Mouse (Mus musculus) CD4-positive helper T cell, adult 2 months (primary cell): ENCODE data around the gene Fcrl5.
A peak's percentile ranks its signal among the peaks of the same experiment; 100 is the strongest.
"Not testable (repeated sequence)": the region's sequence is repeated elsewhere in the genome, so short reads cannot be mapped to it uniquely, and the experiment has no call there.

ENCODE experiments used
- DNase-seq: peaks from one replicate; pipeline ENCODE4 v3.0.0-alpha.2; 2012; ENCODE audit warnings: low read depth, missing footprints, low spot score

The Fcrl5 gene

DNA sequence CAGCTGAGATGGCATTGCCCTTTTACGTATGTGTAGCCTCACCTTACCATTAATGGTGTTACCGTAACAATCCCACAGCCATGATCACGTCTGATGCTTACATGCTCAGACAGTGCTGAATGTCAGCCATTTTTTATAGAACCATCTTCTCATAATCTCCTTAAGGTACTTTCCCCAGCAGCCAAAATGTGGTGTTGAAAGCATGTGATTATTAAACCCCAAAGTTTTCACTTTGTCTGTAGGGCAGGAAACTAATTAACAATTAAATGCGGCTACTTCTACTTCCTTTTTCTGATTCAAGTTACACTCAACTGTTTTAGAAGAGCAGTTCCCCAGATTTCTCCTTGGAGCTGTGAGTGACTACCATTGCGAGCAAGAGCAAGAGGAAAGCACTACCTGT is at the start of gene Fcrl5:
Fcrl5 (plus strand) TSS at position 295 of the 400 bp plus-strand sequence.
- DNase-seq = no peak

DNA sequence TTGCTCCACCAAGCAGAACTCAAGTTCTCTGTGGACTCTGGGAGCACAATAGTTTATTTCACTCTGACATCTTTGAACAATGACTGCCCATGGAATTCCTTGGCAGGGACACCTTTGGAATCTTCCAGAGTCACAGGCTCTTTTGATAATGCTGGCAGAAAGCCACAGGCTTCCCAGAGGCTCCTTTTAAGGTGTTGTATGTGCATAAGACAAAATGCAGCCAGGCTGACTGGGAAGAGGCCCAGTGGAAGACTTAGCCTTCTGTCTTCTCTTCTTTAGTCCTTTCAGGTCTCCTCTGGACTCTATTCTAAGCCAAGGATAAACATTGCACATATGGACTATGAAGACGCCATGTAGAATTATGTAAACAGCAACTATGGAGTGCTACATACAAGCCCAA is 44.6 kb upstream of the Fcrl5 start:
- no peak for DNase-seq

DNA sequence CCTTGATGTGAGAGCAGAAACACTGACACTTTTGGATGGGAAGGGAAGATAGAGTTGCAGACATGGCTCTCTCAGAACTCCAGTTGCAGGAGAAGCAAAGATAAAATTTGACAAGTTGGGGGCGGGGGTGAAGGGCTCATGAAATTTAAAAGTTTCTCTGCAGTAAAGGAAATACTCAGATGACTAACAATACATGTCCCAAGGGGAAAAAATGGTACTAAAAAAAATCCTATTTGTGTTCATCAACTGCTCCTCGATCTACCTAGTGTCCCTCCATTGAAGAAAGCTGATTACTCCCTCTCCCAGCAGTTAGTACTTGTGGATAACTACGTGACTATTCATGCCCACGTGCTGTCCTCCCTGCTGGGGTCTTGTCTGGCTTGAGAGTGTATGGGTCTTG is 36.8 kb upstream of the Fcrl5 start:
- no peak for DNase-seq

DNA sequence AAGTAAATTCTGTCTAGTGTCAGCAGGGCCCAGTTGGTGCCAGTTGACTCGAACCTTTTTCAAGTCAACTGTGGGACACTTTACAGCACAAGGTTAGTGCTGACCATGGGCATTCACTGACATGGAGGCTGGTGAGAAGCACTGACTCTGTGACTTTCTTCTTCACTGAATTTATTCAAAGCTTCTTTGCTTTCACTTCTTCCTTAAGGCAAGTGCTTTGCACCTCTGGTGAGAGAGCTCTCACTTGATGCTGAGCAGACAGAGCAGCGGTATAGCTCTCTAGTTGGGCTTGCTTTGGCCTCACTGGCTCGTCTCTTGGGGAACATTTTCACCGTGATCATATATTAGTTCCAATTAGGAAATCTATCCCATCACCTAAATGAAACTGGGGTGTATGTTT is 35.7 kb upstream of the Fcrl5 start:
- no peak for DNase-seq

DNA sequence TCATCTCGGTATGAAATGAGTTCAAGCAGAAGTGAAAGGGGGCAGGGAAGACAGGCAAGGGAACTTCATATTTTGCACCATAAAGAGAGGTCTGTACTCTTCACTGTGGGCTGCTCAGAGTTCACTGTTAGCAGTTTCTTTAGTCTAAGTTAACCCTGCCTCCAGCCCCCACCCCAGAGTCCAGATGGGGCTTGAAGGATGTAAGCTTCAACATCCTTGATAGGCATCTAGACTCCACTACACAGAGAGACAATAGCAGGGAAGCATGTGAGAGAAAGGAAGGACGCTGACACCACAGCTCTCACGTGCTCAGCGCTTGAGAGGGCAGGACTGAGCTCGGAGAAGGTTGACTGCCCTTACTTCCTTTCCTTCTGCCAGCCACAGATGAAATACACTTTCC is 34.3 kb upstream of the Fcrl5 start:
- no peak for DNase-seq

DNA sequence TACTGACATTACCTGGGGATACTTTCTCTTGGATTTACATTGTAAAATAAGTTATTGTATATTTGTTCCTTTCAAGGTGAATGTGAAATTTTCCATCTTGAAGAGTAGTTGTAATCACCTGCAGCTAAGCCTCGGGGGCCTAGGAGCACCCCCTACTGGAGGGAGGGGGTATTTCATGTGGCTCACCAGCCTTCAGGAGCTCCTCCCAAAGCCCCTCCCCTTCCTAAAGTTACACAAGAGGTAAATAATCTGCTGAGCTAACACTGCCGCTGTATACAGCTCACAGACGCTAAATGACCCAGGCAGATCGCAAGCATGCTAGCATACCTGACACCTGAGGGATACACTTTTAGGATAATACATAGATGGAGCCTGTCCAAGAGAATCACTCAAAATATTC is 27.4 kb upstream of the Fcrl5 start:
- DNase-seq = peak; percentile 78

DNA sequence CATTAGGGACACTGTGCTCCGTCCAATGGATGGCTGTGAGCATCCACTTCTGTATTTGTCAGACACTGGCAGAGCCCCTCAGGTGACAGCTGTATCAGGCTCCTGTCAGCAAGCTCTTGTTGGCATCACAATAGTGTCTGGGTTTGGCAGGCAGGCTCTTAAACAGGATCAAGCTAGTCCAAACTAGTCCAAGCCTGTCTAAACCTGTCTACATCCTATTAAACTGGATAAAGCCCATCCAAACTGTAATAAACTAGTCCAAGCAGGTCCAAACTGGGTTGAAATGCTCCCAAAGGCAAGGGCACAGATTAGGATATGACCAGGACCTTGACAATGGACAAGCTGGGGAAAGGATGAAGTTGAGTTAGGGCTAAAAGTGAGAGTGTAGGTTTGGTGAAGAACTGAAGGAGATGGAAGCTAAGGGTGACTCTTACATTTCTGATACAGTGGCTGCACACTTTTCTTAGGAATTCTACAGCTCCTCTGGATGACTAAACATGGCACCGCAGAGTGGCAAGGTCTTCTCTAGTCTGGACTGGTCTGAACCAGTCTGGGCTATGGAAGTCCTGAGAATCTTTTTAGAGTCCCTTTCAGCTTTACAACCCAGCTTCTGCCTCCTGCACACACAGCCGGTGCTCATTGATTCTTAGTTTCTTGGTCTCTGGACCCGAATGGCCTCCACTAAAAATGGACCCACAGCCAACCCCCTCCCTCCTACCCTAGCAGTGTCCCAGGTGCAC is 26.2 kb upstream of the Fcrl5 start:
- no peak for DNase-seq

DNA sequence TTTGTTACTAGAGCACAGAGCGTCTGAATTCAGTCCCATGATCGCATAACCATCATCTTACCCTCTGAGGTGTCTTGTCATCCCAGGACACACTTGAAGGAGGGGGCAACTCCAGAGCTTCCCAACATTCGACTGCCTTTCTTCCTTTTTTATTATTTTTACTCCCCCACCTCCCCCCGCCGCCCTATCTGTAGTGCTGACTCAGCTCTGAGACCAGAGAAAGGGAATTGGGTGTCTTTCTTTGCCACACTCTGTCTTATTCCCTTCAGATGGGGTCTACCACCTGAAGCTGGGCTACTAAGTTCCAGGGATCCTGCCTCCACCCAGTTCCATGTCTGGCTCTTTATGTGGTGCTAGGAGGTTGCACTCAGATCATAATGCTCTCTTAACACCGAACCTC is 25.0 kb upstream of the Fcrl5 start:
- no peak for DNase-seq

DNA sequence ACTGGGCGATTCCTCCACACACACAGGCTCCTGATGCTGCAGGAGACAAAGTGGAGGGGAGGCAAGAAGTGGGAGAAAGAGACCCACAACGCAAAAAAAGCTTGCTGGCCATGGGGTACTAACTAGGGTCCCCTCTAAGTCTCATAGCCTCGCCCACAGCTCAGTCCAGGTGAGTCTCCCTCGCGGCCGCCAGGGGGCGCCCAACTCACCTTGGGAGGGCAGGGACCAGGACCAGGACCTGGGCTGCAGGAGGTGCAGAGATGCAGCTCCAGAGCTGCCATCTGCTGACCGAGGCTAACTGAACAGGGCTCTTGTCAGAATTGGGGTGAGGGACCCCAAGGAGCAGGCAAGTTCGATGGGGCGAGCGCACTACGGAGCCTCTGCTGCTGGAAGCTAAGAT is 24.4 kb upstream of the Fcrl5 start:
- peak; percentile 40 for DNase-seq

DNA sequence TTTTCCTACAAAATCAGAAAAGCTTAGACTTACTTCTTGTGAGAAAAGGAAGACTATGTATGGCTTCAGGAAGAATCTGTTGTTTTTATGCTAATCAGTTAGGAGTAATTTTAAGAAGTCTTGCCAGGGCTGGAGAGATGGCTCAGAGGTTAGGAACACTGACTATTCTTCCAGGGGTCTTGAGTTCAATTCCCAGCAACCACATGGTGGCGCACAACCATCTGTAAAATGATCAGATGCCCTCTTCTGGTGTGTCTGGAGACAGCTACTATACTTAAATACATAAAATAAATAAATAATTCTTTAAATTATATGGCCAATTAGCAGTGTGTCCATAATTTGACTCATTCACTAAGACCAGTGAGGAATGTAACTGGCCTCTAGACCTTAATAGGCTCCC is 14.9 kb upstream of the Fcrl5 start:
- DNase-seq = no peak

DNA sequence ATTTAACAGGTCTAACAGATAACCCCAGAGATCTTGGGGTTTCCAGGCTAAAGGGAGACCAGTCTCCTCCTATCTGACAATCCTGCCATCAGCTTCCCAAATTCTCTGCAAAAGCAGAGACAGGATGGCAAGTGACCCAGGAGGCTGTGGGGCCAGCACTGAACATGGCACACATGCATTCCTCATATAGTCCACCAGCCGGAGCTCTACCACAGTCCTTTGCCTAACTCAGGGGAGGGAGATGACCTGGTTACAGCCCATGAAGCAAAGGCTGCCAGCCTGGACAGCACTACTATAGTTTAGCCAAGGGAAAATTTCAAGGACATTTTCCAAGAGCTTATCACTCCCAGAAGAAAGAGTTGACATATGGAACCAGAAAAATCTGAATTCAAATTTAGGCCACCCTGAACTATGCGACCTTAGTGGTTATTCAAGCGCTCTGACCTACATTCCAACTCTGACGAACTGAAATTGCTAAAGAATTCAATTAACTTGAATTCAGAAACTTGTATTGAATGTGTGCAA is 13.1 kb upstream of the Fcrl5 start:
- DNase-seq = no peak

DNA sequence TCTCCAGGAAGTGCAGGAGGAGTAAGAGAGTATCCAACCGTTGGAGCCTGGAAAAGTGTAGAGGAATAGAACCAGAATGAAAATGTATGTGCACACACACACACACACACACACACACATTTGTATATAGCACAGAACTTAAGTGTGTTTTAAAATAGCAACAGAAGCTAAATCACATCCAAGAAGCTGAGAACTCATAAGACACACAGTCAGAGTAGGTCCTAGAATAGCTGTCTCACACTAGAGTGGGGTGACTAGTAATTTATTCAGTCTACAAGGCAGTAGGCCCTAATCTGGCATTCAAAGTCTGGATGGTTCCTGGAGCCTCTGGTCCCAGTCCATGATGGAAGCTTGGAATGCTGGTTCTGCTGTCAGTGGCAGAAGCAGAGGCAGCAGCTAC is 5.0 kb downstream of the Fcrl5 start:
- DNase-seq = no peak

DNA sequence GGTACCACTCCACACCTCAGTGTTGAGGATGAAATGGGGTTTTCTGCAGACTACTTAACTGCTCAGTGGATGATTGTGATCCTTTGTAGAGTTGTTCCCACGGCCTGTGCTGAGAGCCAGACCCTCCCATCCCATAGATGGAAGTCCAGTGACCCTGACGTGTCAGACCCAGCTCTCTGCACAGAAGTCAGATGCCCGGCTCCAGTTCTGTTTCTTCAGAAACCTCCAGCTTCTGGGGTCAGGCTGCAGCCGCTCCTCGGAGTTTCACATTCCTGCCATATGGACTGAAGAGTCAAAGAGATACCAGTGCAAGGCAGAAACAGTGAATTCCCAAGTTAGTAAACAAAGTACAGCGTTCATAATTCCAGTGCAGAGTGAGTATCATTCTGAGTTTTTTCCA is 8.4 kb downstream of the Fcrl5 start:
- DNase-seq = no peak

DNA sequence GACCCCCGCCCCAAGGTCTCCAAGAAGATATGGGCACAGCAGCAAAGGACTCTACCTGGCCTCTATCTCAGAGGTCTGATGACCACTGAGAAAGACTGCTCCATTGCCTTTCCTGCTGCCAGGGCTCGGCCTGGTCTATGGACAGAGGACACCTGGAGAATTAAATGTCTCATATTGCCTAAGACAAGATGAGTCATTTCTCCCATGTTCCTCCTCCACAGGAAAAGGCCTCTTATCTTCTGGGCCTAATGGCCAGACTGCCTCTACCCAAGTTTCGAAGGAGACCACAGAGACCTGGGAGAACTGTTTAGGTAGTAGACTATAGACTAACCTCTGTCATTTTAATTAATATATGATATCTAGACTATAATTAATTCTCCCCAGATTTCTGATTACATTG is 29.9 kb downstream of the Fcrl5 start:
- no peak for DNase-seq

DNA sequence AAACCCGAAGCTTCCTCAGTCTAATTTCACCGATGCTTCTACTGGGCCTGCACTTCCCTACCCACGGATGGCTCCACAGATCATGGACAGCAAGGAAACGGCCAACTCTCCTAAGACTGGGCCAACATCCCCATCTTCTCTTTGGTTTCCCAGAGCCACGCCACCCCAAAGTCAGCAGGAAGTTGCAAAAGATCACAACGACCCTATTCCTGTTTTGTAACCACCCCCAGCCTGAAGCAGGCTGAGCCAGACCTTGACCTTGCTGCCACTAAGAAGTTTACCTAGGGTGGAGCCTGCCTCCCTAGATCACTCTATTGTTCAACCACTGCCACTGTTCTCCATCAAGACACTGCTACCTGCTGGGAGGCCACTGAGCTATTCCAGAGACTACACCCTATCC is 31.4 kb downstream of the Fcrl5 start:
- DNase-seq = no peak

DNA sequence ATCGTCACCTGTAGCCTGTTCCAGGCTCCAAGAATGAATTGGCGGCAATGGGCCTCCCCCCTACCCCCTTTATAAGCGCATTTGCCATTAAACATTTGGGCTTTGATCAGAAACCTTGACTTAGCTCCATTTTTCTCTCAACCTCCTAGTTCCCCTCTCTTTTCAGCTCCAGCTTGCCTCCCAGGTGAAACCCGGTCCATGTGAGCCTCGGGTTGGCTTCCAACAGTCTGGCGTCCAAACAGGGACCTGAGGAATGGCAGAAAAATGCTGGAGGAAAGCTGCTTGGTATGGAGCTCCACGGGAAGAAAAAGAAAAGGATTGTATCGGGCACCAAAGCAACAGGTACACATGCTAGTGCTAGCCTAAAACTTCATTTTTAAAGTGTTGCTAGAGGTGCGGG is 31.8 kb downstream of the Fcrl5 start:
- no peak for DNase-seq

DNA sequence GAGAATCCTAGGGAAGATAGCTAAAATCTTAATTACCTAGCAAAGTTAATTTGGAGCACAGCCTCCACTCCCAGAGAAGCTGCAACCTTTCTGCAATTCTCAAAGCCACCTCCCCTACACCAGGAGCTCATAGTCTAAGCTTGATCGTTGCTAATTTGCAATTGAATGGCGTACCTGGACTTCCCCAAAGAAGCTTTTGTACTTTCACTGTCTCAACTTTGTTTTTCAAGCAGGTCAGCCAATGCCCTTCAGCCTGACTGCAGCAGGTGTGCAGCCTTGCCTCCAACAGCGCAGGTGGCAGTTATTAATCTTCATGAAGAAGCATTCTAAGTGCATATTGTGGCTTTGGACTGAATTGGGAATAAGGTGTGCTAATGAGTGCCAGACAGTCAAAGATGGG is 42.4 kb downstream of the Fcrl5 start:
- DNase-seq = not testable (repeated sequence)

DNA sequence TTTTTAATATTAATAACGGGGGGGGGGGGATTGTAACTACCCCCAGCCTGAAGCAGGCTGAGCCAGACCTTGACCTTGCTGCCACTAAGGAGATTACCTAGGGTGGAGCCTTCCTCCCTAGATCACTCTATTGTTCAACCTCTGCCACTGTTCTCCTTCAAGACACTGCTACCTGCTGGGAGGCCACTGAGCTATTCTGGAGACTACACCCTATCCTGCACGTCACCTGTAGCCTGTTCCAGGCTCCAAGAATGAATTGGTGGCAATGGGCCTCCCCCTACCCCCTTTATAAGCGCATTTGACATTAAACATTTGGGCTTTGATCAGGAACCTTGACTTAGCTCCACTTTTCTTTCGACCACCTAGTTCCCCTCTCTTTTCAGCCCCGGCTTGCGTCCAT is 43.0 kb downstream of the Fcrl5 start:
- DNase-seq = not testable (repeated sequence)

DNA sequence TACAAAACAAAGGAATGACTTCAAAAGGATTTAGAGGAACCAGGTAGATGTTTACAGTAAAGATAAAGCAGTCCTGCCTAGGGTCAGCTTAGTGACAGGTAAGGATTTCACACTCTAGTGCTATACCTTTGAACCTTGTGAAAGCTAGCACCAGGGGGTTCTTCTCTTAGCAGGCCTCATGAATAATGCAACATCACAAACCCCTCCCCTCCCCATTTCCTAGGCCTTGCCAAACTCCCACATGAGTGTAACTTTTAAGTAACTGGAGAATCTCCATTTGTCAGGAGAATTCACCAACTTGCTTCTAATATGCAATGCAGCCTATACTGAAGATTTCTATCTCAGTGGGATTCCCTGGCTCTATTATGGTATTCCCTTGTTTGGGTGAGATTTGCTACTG is 43.7 kb downstream of the Fcrl5 start:
- not testable (repeated sequence) for DNase-seq

DNA sequence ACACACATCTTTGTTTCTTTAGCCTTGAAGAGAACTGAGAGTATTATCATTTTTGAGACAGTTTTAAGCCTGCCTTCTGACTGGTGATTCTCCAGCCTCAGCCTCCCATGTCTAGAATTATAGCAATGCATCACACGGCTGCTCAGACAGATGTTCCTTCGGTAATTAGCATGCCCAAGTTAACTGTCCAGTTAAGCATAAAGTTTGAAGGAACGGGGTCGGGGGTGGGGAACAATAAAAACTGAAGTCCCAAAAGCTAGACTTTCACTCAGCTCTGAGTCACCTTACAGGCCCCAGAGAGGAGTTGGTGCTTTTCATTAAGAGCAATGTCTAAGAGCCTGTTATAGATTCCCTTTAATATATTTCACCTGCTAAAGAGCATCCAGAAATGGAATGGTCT is 51.8 kb downstream of the Fcrl5 start:
- no peak for DNase-seq

DNA sequence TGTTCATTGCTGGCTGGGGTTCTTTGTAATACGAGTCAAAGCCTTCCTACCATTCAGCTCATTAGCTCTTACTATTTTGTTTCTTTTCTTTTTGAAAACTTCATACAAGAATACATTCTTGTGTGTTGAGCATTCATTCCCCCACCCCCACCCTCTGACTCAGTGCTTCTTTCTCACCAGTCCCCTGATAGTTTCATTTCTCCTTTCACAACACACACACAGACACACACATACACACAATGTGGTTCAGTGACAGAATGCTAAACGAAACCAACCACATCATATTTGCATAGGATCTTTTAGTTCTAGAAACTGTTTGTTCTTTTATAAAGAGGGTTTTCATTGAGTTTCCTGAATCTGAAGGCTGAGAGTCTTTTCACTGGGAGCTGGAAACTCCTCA is 52.3 kb downstream of the Fcrl5 start:
- DNase-seq = no peak

DNA sequence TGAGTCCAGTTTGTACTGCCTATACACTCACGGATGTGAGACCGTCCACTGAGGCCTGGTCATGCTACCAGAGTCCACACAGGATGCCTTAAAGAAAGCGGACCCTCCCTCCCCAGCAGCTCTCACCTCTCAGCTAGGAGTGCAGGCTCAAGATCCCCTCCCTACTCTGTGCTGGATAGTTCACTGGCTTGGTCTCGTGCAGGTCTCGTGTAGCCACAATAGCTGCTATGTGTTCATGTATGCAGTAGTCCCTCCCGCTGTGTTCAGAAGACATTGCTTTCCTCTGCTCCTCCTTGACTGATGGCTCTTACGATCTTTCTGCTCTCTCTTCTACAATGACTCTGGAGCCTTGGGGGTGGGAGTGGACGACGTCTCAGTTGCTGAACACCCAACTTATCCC is 62.7 kb downstream of the Fcrl5 start:
- DNase-seq = no peak

DNA sequence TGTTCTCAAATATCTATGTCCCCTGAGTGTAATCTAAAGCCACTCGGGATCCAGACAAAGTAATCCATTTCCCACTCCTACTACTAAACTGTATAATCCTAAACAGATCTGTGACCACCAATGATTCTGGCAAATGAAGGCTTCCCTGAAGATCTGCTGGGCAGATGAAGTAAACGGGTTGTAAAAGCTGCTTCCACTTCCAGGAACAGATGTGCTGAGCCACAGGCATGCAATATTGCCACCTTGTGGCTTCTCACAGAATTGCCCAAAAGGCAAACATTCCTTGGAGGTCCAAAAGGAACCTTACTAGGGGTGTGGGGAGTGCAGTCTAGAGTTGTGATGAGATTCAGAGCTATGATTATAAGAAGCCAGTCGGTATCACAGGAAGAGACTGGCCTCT is 63.5 kb downstream of the Fcrl5 start:
- DNase-seq = peak; percentile 70
